Mouse (Mus musculus): Measurements from ENCODE around the gene Ss18l2.
A peak's percentile ranks its signal among the peaks of the same experiment; 100 is the strongest.

The Ss18l2 gene

DNA sequence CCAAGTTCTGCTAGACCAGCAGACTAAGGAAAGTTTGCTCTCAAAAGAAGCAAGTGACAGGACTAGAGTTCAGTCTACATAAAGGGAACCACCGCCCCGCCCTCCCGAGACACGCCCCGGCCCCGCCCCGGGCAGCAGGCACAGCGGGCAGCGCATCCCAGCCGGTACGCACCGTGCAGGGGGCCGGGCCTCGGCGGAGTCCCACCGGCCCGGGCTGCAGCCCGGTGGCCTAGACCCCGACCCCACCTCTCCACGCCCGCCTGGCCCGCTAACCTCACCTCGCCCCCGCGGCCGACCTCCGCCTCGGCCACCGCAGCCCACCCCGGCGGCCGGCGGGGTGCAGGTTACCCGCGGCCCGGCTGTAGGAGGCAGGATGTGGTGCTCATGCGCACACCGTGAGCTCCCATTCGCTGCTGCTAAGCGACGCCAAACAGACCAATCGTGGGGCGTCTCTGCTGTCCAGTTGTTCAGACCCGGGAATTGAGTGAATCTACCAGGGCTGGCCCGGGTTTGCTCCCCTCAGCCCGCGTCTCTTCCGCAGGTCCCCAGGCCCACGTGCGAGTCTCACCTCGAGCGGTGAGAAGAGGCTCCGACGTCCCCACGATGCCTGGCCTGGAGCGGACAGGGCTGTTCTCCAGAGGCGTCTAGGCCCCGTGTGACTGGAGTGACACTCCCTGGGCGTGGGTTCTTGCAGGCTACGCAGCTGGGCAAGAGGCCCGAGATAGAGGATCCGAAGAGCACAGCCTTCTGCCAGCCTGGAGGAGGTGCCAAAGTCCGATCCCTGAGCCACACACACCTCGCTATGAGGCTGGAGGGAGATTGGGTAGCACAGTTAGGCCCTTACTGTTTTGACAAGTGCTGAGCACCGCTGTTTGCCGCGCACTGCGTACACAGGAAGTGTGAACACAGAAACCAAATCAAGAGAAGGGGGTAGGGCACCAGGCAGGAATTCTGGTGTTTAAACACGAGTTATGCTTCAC lies 5.2 kb upstream of the Ss18l2 start, which contains the start of gene Sec22c:
TSS of gene Sec22c (minus strand) at position 845 of the 980 bp plus-strand sequence.
- peak; percentile 87 for DNase-seq

DNA sequence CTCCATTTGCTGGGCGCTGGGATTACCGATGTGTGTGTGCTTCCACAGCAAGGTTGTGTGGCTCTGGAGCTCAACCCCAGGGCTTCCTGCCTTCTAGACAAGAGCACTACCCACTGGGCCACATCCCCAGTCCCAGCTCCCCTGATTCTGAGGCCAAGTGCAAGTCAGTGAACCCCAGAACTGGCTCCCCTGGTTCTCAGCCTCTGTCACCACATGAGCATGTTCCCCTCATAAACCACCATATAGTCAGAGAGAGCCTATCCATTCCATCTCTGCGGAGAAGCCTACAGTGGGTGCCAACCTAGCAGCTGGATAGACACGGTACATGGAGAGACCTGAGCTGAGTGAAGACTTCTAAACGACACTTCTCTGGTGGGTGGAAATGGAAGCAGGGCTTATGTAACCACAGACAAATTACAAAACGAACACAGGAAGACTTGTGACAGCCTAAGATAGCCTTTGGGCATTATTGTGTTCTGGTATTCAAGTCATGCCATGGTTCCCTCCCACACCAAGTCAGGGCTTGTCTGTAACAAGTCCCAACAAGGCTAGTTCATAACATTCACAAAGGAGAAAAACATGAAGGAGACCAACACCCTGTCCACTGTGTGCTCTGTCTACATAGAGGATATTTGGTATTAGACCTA lies 4.0 kb upstream of the Ss18l2 start:
- no peak for DNase-seq

- DNase-seq, result no peak
These were observed 2.3 kb upstream of the Ss18l2 start for GRCm38 (mm10) chr9:121707801-121708200.

DNA sequence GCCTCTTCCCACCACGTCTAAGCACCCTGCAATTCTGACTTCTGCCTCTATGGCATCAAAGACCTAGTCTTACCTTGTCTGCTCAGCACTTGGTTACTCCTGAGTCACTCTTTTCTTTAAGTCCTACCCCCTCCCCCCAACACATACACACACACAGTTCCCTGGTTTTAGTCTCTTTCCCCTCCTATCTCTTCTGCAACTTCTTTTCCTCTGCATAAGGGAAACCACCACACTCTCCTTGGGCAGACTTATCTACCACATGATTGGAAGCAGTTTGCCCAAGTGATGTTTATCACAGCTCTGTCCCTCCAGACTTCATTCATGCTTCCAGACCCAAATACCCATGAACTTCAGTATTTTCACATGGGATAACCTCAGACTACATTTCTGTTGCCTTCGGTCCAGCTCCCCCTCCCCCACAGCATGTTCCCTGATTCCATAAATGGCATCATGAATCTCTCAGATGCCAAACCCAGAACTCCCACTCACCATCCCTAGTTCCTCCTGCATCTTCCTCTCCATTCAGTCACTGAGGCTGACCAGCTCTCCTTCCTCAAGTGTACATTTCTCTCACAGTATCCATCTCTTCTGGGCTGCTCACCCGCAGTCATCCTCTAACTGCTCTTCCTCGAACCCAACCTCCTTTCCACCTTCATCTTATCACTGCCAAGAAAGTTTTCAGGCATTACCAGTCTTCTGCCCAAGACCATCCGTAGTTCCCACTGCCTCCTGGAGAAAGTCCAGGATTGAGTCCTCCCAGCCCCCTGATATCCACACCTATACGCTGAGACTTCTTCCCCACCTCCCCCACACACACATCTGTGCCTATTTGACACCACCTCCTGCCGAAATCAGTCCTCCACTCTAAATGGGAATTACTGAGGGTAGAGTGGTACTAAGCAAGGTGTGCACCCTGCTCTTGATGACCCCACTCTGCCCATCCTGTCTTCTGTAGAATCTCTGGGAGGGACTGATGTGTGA lies 1.3 kb upstream of the Ss18l2 start:
- peak; percentile 51 for DNase-seq

DNA sequence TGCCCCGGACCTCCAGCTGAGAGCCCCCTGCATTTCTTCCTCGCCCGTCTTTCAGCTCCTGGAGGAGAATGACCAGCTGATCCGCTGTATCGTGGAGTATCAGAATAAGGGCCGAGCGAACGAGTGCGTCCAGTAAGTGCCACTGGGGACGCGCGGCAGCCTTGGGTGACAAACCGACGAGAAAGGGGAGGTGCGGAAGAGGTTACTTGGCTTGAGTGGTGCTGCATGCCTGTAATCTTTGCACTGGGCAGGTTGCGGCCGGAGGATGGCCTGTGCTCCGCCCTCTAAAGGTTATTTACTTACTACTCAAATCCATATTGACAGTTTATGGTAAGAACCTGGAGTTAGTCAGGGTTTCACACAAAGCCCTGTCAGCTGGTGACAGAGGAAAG lies 451 bp downstream of the Ss18l2 start:
- DNase-seq, result no peak

GRCm38 (mm10) chr9:121717048-121717447 lies 6.9 kb downstream of the Ss18l2 start:
- DNase-seq, result peak; percentile 51

GRCm38 (mm10) chr9:121718070-121718705 lies 8.1 kb downstream of the Ss18l2 start:
- DNase-seq, result peak; percentile 61

DNA sequence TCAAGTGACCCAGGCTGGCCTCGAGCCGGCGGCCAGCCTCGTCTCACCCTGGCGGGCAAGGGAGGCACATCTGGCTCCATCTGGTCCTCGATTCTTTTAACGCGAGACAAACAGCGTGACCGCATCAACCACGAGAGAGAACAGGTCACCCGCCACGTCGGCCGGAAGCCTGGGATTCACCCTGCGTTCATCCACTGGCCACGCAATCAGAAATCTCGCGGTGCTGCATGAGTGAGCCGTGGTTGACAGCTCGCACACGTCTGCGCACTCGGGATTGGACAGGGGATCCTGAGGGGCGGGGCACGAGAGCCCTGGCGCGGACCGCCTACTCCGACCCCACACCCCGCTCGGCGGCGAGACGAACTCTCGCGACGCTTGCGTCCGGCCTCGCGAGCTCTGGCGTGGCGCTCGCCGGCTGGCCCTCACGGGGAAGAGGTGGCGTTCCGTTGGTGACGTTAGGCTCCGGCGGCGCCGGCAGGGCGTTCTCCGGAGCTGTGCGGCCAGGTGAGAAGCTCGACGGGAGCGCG lies 8.7 kb downstream of the Ss18l2 start, which contains the start of gene Nktr:
TSS of gene Nktr (plus strand) at position 378 of the 527 bp plus-strand sequence.
- DNase-seq, result peak; percentile 99

GRCm38 (mm10) chr9:121719347-121720331 lies 9.5 kb downstream of the Ss18l2 start:
- DNase-seq, result peak; percentile 42

DNA sequence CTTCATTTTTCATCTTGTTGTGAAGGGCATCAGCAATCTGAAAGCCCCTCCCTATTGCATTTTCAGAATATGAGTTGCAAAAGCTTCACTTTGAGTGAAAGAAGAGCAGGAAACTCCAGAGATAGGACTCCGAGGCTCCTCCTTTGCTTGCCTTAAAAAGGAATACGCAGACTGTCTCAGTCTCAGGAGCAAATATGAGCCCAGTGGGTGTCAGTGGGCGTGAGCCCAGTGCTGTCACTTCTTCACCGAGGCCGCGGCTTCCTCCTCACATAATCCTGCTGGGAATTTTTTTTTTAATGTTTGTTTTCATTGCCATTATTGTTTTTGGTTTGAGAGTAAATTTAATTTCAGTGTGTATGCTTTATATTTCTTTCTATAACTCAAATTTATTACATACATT lies 30.4 kb downstream of the Ss18l2 start:
- DNase-seq, result no peak

- DNase-seq, result no peak
These were observed 31.0 kb downstream of the Ss18l2 start for GRCm38 (mm10) chr9:121741168-121741567.

- DNase-seq, result no peak
These were observed 33.9 kb downstream of the Ss18l2 start for GRCm38 (mm10) chr9:121744051-121744450.

DNA sequence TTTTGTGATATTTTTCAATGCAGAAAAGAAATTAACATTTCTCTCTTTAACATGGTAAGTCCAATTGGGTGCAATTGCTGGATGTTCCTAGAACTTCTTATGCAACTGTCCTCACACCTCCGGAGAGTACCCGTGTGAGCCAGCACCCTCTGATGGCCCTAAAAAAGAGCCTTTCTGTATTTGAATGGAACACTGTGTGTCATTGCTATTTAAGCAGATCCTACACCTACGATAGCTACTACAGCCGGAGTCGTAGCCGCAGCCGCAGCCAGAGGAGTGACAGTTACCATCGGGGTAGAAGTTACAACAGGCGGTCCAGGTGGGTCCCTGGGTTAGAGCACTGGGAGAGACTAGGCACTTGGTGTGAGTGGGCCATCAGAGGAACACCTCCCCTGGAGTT lies 42.6 kb downstream of the Ss18l2 start:
- no peak for DNase-seq

- DNase-seq, result no peak
These were observed 44.5 kb downstream of the Ss18l2 start for GRCm38 (mm10) chr9:121754624-121755023.

- DNase-seq, result no peak
These were observed 46.7 kb downstream of the Ss18l2 start for GRCm38 (mm10) chr9:121756785-121757184.

DNA sequence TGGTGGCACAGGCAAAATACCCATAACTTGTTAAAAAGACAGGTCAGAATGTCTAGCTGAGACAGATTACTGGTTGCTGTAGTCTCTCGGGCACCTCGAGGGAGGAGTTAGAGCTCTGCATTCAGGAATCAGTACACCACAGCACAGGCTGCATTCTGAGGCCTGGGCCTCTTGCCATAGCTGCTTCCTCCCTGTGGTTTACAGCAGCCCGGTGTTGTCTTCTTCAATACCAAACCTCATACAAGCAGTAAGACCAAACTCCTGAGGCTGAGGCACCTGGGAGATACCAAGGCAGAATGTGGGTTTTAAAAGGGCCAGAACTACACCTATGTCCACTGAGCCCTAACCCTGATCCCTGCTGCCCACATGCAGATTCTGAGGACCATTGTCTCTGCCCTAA lies 47.3 kb downstream of the Ss18l2 start:
- DNase-seq, result no peak

DNA sequence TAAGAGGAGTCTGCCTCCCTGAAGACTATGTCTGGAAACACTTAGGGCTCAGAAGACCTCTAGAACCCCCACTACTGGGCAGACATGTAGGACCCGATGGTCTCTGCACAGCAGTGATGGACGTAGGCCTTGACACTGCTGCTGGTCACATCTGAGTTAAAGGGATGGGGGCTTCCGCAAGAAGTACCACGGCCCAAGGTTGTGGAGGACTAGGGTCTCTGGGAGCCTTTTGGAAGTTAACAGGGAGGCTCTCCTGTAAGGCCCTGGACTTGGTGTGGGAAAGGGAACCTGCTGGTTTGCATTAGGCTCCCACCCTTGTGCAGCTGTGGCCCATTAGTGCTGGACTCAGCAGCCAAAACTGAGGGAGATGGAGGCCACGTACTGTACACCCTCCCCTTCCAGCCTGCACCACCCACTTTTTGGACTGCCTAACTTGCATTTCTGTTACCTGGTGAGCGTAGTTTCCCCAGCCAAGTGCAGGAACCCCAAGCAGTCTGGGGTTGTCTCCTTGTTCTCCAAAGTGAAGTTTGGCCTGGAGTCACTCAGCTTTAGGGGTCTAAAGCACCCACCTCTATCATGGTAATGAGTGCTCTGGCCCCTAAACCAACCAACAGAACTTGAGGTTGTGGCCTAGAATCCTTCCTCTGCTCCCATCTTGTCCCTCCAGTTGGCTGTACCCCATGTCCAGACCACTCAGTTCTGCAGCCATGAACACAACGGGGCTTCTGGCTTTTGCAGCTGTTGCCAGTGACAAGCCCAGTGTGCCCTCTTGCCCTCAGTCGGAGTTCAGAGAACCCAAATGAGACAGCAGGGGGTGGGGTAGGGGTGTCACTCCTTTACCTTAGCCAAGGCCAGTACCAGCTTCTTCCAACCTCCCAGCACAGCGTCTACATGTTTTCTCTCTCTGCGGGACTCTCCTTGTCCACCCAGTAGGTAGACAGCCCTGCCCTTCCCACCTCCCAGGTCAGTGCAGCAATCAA lies 48.0 kb downstream of the Ss18l2 start:
- DNase-seq, result peak; percentile 51

DNA sequence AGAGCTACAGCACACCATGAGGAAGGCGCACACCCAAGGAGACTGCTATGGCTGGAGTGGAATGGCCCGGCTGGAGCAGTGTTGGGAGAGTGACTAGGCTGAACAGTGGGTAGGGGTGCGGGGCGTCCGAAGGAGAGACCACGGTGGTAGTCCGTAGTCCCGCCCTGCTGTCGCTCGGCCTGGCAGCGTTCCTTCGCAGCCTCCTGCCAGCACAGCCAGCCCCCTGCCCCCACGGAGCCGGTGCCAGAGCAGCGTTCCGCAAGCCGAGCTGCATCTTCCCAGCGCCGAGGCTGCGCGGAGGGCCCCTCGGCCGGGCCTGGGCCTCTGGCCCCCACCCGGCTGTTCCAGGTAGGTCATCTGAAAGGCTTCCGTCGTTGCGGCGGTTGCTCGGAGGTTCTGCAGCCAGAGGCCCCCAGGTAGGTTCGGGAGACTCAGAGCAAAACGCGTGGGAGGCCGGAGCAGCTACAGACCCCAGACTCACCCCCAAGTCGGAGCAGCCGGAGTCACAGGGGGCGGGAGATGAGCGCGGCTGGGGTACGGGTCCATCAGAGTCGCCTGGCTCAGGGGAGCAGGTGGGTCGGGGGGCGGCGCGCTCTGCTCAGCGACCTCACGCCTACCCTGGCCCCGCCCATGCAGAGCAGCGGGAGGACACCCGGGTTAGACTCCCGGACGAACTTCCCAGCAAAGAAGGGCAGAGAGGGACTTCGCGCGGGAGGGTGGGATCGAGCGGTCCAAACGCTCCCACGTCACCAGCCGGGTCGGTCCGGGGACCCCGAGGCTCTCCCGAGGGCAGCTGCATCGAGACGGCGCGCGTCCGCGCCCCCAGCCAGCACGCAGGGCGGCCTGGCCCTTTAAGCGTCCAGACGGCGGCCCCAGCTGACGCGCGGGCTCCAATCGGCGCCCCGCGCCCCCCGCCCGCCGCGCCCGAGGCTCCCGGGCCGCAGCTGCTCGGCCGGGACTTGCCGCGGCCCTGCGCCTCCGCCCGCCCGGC lies 49.3 kb downstream of the Ss18l2 start, which contains the start of gene Zfp651:
TSS of gene Zfp651 (plus strand) at position 240 of the 991 bp plus-strand sequence.
- DNase-seq, result peak; percentile 72
